Mouse (Mus musculus): ENCODE data around the gene Lrrn1.

Lrrn1 gene

DNA sequence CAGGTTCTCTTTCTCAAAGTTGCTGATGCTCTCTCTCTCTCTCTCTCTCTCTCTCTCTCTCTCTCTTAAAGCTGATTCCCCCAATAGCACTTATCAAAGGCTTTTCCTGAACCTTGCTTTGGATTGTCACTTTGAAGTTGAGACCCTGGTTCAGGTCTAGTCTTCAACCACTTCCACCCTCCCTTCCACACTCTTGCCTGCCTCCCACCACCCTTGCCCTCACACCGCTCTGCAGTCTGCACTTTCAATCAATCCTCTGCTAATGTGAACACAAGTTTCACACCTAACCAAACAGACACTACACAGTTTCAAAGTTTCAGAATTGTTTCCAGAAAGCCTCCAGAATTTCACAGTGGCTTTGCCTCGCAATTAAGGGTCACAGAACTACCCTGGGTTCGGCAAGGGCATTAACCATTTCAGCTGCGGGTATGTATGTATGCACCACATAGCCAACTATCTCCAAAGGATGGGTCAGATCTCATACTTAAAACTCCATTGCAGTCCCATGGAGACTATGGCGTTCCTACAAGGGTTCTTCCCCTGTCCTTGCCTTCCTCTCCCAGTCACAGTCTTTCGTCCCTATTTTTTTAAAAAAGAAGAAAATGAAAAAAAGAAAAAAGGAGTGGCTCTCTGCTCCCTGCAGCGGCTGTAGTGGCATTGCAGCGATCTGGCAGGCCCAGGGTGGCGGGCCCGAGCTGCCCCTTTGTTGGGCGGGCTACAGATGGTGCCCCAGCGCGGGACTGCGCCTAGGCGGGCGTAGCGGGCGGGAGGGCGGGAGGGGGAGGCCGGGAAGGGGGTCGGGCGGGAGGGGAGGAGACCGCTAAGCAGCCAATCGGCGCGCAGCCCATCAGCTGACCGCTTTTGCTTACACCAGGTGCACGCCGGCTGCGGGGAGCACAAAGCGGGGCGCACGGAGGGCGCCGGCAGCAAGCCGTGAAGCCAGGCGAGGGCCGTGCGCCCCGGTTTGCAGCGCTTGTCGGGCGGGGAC, at the start of gene Lrrn1:
Gene Lrrn1, plus strand, starts transcription at position 892 of the 988 bp plus-strand sequence.
- no peak for DNase-seq (ENCODE audit: low spot score in 2 of 2)

DNA sequence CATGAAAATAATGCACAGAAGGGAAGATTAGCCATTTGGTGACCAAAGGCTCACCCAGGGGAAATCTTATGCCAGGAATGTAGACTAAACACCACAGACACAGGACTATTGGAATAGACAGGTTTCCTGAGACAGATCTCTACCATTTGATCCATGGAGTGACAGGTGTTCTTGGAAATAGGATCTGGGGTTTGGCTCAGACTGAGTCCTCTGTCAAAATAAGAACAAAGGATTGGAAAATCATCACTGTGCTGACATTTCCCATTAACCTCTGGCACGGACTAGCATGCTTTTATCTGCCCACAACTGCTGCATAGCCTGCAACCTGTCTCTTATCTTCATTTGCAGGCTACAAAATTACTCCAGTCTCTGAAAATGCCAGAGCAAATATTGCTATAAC, 35.1 kb upstream of the Lrrn1 start:
- DNase-seq (ENCODE audit: low spot score in 2 of 2), result no peak

DNA sequence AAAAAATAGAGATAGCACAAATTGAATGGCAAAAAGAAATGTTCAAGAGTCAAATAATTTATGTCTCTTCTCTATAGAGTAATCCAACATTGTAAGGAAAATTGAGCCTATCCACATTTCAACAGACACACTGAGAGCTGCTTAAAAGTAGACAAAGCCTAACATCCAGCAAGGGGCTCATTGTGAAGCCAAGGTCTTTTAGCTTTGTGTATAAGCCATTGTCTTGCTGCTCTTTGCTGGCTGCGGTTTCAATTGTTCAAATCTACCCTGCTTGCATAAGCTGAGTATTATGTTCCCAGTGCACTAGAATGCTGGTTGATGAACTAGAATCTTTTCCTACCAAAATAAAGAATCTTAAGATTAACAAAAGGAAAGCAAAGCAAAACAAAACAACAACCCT, 33.7 kb upstream of the Lrrn1 start:
- DNase-seq (ENCODE audit: low spot score in 2 of 2), result no peak

DNA sequence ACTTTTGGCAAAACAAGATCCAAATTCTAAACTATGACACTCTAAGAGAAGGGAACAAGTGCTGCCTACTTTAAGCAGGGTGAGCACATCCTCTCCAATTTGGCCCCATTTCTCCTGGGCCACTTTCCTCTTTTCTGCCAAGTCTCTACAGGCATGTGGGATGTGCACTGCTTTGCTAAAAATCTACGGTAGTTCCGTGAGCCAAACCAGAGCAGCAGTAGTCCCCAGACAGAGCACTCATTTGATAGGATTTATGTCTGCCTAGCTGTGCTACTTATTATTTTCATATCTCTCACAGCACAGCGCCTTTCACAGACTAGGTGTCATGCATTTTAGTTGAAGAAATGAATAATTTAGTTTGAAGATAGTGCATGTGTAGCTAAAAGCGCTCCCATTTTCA, 15.9 kb upstream of the Lrrn1 start:
- DNase-seq (ENCODE audit: low spot score in 2 of 2), result no peak

DNA sequence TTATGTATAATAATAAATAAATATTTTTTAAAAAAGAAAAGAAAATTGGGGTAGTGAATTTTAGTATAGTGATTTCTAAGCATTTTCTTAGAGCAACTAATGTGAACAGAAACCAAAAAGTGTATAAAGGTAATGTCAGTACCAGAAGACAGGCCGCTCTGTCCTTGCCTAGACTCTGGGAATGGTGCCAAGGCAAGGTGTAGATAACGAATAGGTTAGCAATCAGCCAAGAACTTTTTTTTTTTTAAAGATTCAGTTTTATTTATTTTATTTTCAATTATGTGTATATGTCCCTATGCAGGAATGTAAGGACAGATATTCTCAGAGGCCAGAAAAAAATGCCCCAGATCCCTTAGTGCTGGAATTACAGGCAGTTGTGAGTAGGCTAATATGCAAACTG, 5.6 kb upstream of the Lrrn1 start:
- no peak for DNase-seq (ENCODE audit: low spot score in 2 of 2)

DNA sequence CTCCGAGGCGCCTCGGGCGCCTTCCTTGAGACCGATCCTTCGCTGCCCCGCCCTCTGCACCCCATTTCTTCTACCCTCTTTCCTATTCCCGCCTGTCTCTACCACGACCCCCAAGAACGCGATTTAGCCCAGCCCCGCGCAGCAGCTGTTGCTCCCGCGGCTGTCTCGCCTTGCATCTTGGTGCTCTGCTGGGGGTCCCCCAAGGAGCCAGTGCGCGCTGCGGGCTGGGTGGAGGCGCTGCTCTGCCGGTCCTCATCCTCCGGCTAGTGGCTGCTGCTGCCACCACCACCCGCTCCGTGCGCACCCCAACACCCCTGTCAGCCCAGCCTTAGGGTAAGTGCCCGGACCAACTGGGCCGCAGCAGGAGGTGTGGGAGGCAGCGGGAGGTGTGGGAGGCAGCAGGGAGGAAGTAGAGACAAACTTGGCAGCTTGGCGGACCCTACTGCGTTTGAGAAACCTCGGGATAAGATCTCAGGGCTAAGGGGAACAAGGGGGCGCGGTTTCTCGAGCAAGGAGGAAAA, 403 bp downstream of the Lrrn1 start:
- DNase-seq (ENCODE audit: low spot score in 2 of 2), result no peak

DNA sequence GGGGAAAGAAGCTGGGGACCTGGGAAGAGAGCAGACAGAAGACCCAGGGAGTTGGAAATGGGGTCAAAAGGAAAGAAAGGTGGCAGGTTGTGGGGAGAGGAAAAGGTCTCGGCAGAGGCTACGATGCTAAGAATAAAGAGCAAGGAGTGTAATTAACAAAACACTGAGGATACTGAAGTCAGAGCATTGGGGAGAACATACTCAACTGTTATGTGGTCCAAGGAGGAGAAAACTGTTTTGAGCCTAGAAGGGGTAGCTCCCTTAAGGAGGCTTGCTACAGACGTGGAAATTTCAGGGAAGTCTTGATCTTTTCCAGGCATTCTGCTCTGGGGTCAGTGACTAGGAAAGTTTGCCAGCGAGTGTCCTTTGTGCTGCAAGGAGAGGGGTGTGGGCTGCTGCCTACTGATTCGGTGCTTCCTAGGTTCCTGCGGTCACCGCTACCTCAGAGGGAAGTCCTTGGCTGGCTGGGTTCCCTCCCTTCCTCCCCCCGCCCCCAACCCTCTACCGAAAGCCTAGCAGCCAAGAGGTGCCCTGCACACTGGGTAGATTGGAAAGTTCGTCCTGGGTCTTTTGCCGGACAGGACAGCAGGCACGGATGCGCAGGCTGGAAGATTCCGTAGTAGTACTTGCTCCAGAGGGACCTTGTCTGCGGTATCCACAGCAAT, 1.2 kb downstream of the Lrrn1 start:
- no peak for DNase-seq (ENCODE audit: low spot score in 2 of 2)

DNA sequence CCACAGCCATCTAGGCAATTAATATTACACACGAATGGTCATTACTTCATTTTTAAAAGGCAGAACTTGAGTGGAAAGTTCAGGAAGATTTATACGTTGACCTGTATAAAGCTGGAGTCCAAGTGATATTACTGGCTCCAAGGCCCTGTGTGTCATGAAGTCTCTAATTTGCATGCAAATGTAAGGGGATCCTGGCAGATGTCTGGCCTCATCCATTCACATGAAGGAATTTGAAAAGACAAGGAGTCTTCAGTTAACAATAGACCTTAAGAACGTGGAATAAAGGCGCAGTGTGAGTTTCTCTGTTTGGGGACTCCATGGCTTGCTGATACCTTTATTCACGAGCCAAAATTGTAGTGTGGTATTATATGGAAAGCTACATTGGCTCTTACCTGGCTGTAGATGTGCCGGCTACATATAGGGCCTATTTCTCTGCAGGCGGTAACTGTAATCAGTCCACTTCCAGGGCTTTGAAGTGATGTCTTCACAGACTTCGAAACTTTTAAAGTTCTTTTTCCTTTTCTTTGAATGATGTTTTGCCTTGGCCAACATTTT, 2.0 kb downstream of the Lrrn1 start:
- no peak for DNase-seq (ENCODE audit: low spot score in 2 of 2)

DNA sequence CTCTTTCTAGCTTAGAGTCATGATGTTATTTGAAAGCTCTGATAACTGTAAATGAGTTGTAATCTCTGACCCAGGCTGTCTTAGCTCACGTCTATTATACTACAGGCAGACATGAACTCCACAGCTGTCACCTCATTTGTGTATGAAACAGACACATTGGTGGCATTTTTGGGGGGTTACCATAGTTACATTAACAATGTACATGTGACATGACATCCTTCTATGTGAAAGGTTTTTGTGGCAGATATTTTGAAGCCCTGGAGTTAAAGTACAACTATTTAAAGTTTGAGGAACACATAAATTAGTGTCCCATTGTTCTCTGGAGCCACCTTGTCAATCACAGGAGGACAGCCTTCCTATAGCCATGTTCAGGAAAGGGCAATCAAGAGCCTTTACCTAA, 5.0 kb downstream of the Lrrn1 start:
- no peak for DNase-seq (ENCODE audit: low spot score in 2 of 2)

DNA sequence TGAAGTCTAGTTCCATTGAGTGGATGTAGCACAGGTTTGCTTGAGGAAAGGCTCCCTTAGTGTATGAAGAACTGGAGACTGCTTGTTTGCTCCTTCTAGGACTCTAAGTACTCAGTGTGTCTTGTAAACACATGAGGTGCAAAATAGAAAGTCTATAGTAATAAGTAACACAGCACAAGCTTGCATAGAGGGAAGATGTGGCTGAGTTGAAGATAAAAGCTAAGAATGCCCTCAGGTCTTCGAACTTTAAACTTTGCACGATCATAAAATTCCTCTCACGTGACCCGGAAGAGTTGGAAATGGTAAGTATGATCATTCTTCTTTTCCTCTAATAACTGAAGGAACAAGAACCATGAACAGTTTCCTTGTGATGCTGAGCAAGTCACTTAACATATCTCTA, 7.1 kb downstream of the Lrrn1 start:
- no peak for DNase-seq (ENCODE audit: low spot score in 2 of 2)

DNA sequence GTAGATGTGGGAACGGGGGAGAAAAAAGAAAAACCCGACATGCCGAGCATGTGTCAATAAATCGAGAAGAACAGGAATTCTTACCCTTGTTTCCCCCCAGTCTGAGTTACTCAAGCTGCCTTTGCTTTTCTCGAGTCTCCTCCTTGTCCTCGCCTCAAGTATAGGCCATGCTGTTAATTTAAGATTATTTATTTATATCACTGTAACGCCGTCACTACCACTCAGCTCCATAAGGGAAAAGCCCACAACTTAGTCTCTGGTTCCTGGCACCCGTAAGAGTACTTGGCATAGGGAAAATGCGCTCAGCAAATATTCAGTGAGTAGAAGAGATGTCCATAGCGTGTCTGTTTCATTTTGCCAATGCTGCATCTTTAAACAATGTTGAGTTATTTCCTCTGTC, 11.7 kb downstream of the Lrrn1 start:
- DNase-seq (ENCODE audit: low spot score in 2 of 2), result no peak

DNA sequence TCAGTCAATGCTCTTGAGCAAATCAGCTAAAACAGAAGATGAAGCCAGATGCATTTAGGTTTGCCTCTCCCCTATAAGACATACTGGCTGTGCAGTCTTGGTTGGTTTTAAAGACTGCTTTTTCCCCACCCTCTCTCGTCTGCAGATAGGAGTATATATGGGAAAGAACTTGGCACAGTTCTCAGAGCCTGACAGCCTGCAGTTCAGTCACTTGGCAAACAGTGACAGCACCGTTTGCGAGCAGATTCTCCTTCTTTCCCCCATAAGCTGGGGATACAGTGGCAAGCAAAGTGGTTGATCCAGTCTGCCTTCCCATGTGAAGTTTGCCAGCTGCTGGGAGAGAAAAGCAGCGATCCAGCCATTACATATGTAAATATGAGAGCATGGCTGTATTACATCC, 12.3 kb downstream of the Lrrn1 start:
- no peak for DNase-seq (ENCODE audit: low spot score in 2 of 2)

DNA sequence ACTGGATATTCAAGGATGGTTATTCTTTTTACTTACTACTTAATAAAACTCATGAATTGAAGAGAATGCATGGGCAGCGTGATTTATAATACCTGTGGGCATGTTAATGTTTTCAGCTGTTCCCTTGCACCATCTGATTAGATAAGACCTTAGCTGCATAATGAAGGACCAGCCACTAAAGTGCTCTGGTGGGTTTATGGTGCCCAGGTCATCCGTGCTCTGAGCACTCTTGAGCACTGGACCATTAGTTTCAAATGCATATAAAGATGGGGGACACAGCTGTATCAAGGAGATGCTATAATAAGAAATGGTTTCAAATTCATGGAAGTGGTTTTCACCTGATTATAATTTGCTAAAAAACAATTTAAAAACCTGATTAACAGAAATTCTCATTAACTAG, 16.7 kb downstream of the Lrrn1 start:
- DNase-seq (ENCODE audit: low spot score in 2 of 2), result no peak

DNA sequence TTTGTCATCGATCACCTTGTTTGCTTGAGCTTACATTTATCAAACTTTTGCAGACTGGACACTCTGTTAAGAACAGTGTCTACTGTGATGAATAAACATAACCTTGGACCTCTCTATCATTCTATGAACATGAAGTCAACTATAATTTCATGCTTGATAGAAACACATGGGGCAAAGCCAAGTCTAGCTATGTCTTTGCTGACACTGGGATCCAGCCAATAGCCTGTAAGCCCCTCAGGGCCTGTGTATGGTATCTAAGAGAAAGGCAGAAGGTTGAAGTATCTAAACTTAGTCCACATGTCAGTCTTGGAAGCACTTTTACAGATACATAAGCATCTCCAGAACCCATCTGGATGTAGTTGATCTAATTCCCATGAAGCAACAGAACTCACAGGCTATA, 22.9 kb downstream of the Lrrn1 start:
- DNase-seq (ENCODE audit: low spot score in 2 of 2), result no peak

DNA sequence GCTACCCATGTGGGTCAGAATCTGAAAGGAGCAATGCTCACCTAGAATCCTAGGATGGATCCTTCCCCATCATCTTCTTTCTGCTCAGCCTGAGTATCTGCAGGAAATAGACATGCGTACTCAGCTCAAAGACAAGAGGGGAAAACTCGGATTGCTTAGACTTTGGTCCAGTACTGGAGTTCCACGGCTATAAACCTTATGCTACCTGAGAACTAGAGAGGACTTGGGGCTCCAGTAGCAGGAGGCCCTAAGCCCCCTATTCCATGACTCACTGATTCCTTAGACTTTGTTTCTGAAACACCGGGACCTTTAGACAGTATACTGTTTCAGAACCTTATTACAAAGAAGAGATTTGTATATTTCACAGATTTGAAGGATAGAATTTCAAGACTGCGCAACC, 25.8 kb downstream of the Lrrn1 start:
- DNase-seq (ENCODE audit: low spot score in 2 of 2), result no peak

DNA sequence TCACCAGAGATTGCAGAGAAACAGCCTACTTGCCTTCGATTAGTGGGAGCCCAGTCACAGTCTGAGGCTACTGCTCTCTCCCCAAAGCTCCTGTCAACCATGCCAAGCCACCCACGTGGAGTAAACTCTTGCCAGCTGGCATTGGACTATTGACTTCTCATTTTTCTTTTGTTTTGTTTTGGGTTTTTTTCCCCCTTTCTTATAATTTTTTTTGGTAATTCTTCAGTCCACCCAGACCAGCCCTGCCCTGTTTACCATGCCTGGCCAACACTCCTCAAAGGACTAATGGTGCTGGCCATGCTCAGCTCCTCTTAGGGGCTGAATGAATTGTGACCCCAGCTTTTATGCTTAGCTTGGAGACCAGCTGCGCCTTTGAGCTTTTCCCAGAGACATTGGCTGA, 27.4 kb downstream of the Lrrn1 start:
- no peak for DNase-seq (ENCODE audit: low spot score in 2 of 2)

DNA sequence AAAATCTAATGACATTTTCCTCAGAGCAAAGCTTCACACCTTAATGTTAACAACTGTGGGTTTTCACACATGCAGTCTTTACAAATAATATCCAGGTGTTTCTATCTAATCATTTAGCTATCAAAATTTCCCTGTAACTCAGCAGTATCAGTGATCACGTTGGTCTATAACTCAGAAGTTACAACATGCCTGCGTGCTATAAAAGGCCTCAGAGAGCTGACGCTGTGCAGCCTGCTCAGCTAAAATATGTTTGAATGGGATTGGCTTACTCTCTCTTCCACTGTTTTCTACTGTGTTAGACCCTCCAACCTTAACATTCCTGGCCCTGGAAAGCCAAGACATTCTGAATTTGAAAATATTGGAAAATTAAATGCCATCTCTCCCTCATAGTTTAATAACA, 28.2 kb downstream of the Lrrn1 start:
- DNase-seq (ENCODE audit: low spot score in 2 of 2), result no peak

DNA sequence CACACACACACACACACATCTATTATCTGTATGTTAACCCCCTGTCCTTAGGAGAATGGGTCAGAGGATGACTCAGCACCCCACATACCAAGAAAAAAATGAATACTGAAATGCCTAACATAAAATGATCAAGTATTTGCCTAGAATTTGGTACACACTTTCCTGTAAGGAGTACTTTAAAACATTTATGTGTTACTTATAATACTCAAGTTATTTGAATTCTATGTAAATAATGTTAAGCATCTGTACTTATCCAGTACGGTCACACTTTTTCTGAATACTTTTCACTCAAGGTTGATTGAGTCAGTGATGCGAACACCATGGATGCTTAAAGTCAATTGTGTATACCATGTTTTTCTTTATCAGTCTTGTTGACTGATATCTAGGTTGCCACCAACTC, 32.7 kb downstream of the Lrrn1 start:
- DNase-seq (ENCODE audit: low spot score in 2 of 2), result no peak

DNA sequence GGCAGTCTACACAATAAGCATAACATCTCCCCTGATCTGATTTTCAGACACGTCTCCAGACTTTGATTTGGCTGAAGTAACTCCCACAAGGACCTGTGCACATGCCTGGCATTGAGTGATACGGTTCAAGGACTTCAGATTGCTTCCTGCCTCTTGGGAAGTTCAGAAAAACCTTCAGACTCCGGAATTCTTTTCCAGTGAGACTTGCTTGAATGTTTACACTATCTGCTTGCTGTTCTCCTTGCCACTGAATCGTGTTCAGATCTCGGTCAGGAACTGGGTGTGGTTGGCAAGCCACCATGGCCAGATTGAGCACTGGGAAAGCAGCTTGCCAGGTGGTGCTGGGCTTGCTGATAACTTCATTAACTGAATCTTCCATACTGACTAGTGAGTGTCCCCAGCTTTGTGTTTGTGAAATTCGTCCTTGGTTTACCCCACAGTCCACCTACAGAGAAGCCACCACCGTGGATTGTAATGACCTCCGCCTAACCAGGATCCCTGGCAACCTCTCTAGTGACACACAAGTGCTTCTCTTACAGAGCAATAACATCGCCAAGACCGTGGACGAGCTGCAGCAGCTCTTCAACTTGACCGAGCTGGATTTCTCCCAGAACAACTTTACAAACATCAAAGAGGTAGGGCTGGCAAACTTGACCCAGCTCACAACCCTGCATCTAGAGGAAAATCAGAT, 37.5 kb downstream of the Lrrn1 start:
- DNase-seq (ENCODE audit: low spot score in 2 of 2), result no peak

DNA sequence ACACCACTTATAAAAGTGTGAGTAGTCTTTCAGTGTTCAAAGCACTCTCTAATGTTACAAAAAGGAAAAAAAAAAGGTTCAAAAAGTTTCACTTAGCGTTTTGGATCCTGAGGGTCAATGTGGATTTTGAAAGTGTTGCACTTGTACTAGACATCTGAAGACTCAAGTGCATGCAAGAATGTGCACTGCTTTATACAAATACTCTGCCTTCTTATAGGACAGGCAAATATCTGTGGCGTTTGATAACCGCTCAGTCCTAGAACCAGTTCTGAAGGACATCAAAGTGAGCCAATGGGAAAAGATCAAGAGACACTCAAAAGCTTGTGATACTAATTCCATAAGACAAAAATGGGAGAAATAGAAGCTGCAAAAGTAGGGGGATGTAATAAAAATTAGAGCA, 45.0 kb downstream of the Lrrn1 start:
- no peak for DNase-seq (ENCODE audit: low spot score in 2 of 2)

DNA sequence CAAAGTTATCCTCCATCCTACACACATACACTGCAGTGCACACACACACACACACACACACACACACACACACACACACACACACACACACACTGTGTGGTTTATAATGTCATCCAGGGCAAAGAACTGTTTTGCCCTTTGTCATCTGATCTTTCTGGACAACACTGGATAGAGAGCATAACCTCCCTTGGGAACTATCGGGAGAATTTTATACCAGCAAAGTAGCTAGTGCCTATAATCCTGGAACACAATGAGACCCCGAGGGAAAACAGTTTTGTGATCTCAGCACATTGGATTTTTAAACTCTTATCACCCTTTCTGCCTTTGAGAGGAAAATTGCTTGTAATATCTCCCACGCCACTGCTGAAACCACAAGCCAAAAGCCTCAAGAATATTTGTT, 45.8 kb downstream of the Lrrn1 start:
- no peak for DNase-seq (ENCODE audit: low spot score in 2 of 2)

DNA sequence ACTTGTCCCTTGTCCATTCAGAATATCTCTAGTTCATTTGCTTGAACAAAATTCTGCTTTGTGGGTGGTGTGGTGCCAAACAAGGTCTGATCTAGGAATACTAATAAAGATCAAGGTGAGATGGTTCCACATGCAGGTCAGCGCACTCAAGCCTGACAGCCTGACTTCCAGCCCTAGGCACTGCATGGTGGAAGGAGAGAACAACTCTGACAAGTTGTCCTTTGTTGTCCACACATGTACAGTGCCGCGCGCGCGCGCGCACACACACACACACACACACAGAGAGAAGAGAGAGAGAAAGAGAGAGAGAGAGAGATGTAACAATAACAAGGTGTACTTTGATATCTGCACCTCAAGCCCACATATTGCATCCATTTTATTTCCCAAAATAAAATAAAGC, 47.7 kb downstream of the Lrrn1 start:
- DNase-seq (ENCODE audit: low spot score in 2 of 2), result no peak
